Mouse (Mus musculus): ENCODE results near the gene Pde4c. TPM values are rescaled to one million over a fixed set of nuclear protein-coding genes. Genes with fewer than 3 reads are reported as not detected.

The Pde4c gene
- polyA plus RNA-seq, 1 experiment, result 6.8 TPM

GRCm38 (mm10) chr8:70757523-70758307, 34.2 kb downstream of the Pde4c start:
- peaks cover 23% of the 10 kb centered on the region for H3K36me3 ChIP-seq (ENCODE audit: control insufficient read depth, insufficient read depth, low read length)
- H3K27me3 ChIP-seq (ENCODE audit: control insufficient read depth, insufficient read depth, low read length), result no peaks in the 10 kb centered on the region
- no peak overlapping the region for H3K27ac ChIP-seq (ENCODE audit: insufficient read depth, low read depth, low read length)
- TF ChIP-seq POLR2A (IDR thresholded peaks at IDR 0.05; ENCODE audit: low read depth, low read length) (no peak), CTCF (IDR thresholded peaks at IDR 0.05; ENCODE audit: extremely low read depth, insufficient read length, insufficient replicate concordance, low read depth, low read length) (peak; percentile 24; the same call in 1 of the 2 replicates)
- peaks cover 27% of the 10 kb centered on the region for H3K4me1 ChIP-seq (ENCODE audit: control insufficient read depth, insufficient read depth, insufficient read length, low read length)
- WGBS, result 80% methylated on average over 22 of the region's 22 CpGs
- H3K4me3 ChIP-seq (ENCODE audit: low read depth, low read length), result no peak overlapping the region

- no peaks in the 10 kb centered on the region for H3K27me3 ChIP-seq (ENCODE audit: control insufficient read depth, insufficient read depth, low read length)
- no peak overlapping the region for H3K27ac ChIP-seq (ENCODE audit: insufficient read depth, low read depth, low read length)
- 92% methylated on average over 7 of the region's 7 CpGs for WGBS
- peaks cover 26% of the 10 kb centered on the region for H3K4me1 ChIP-seq (ENCODE audit: control insufficient read depth, insufficient read depth, insufficient read length, low read length)
- TF ChIP-seq POLR2A (IDR thresholded peaks at IDR 0.05; ENCODE audit: low read depth, low read length), result no peak
- no peak for TF ChIP-seq CTCF (IDR thresholded peaks at IDR 0.05; ENCODE audit: extremely low read depth, insufficient read length, insufficient replicate concordance, low read depth, low read length)
- H3K36me3 ChIP-seq (ENCODE audit: control insufficient read depth, insufficient read depth, low read length), result peaks cover 27% of the 10 kb centered on the region
- H3K4me3 ChIP-seq (ENCODE audit: low read depth, low read length), result no peak overlapping the region
These were observed 34.7 kb downstream of the Pde4c start for GRCm38 (mm10) chr8:70758308-70758615.

DNA sequence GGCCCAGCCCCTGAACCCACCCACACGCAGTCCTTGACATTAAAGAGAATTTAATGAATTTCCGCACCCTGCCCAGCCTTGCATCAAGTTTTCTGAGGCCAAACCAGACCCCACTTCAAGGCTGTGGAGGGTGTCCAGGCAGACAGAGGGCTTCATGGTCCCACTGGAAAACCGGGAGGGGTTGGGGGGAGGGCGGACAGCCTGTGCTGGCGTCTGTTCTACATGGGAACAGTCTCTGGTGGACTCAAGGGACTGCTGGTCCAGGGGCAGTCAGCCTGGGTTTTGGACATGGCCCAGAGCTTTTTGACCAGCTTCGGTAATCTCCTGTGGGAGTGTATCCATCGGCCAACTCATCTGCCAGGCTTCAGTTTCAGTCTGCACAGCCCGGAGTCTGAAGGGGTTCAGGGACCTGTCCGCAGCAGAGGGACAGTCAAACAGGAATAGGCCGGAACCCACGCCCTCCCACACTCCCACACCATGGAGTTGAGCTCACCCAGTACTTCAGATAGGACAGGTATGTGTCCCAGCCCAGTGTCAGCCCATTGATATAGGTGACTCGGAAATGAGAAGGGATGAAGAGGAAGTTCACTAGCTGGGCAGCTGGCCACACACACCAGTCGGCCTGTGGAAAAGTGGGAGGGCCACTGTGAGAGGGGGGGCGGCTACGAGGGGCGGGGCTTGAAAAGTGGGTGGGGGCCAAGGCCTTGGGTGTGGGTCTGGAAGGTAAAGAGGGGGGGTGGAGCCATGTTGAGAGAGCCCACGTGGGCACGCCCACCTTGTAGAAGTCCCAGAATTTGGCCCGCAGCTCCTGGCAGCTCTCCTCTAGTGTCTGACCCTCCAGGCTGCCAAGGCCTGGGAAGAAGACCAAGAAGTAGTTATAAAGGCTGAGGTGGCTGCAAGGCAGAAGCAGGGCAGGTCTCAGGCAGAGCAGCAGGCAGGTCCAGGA, 35.4 kb downstream of the Pde4c start:
- peaks cover 29% of the 10 kb centered on the region for H3K36me3 ChIP-seq (ENCODE audit: control insufficient read depth, insufficient read depth, low read length)
- no peaks in the 10 kb centered on the region for H3K27me3 ChIP-seq (ENCODE audit: control insufficient read depth, insufficient read depth, low read length)
- no peak overlapping the region for H3K4me3 ChIP-seq (ENCODE audit: low read depth, low read length)
- peaks cover 29% of the 10 kb centered on the region for H3K4me1 ChIP-seq (ENCODE audit: control insufficient read depth, insufficient read depth, insufficient read length, low read length)
- TF ChIP-seq CTCF (IDR thresholded peaks at IDR 0.05; ENCODE audit: extremely low read depth, insufficient read length, insufficient replicate concordance, low read depth, low read length), result no peak
- no peak for TF ChIP-seq POLR2A (IDR thresholded peaks at IDR 0.05; ENCODE audit: low read depth, low read length)
- no peak overlapping the region for H3K27ac ChIP-seq (ENCODE audit: insufficient read depth, low read depth, low read length)
- 59% methylated on average over 19 of the region's 19 CpGs for WGBS

DNA sequence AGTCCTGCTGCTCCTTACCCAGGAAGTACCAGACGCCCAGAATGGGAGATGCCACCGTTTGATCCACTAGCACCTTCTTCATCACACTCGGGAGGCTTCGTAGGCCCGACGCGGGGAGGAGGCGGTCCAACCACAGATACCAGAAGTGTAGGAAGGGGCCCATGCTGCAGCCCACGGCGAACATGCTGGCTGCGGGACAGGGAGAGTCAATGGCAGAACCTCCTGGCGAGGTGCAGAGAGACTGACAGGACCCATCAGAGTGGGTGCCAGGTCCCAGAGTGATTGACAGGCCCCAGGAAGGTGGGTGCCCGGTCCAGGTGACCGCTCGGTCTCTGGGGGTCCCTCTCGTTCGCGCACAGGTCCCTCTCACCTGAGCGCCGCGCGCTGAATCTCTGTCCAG, 36.8 kb downstream of the Pde4c start:
- H3K36me3 ChIP-seq (ENCODE audit: control insufficient read depth, insufficient read depth, low read length), result peaks cover 29% of the 10 kb centered on the region
- peak overlapping the region; percentile 84 for H3K4me3 ChIP-seq (ENCODE audit: low read depth, low read length)
- H3K27ac ChIP-seq (ENCODE audit: insufficient read depth, low read depth, low read length), result peak overlapping the region; percentile 59
- under 1% methylated on average over 22 of the region's 22 CpGs for WGBS
- TF ChIP-seq POLR2A (IDR thresholded peaks at IDR 0.05; ENCODE audit: low read depth, low read length) (no peak), CTCF (IDR thresholded peaks at IDR 0.05; ENCODE audit: extremely low read depth, insufficient read length, insufficient replicate concordance, low read depth, low read length) (no peak)
- H3K4me1 ChIP-seq (ENCODE audit: control insufficient read depth, insufficient read depth, insufficient read length, low read length), result peaks cover 32% of the 10 kb centered on the region
- no peaks in the 10 kb centered on the region for H3K27me3 ChIP-seq (ENCODE audit: control insufficient read depth, insufficient read depth, low read length)

GRCm38 (mm10) chr8:70760775-70761406, 37.4 kb downstream of the Pde4c start, which contains the start of gene Mpv17l2:
TSS of gene Mpv17l2 (minus strand) at chr8:70760946.
- H3K27me3 ChIP-seq (ENCODE audit: control insufficient read depth, insufficient read depth, low read length), result no peaks in the 10 kb centered on the region
- H3K4me3 ChIP-seq (ENCODE audit: low read depth, low read length), result peak within 1 kb of the TSS; percentile 84
- peaks cover 29% of the 10 kb centered on the region for H3K36me3 ChIP-seq (ENCODE audit: control insufficient read depth, insufficient read depth, low read length)
- under 1% methylated on average over 55 of the region's 55 CpGs for WGBS
- H3K27ac ChIP-seq (ENCODE audit: insufficient read depth, low read depth, low read length), result peak within 1 kb of the TSS; percentile 70
- H3K4me1 ChIP-seq (ENCODE audit: control insufficient read depth, insufficient read depth, insufficient read length, low read length), result peaks cover 31% of the 10 kb centered on the region
- TF ChIP-seq POLR2A (IDR thresholded peaks at IDR 0.05; ENCODE audit: low read depth, low read length) (peak; percentile 85), CTCF (IDR thresholded peaks at IDR 0.05; ENCODE audit: extremely low read depth, insufficient read length, insufficient replicate concordance, low read depth, low read length) (no peak)

DNA sequence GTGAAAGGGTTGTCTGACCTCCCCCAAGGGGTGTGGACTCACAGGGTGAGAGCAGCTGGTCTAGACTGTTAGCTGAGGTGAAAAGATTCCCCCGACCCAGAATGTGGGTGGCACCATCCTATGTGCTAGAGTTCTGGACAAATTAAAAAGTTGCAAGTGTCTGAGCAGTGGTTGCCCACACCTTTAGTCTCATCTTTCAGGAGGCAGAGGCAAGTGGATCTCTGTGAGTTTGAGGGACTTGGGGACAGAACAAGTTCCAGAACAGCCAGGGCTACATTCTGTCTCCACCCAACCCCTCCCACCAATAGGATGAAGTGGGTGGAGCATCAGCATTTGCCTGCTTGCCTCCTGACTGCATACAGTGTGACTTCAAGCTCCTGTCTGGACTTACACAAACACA, 38.6 kb downstream of the Pde4c start:
- no peak overlapping the region for H3K4me3 ChIP-seq (ENCODE audit: low read depth, low read length)
- peak overlapping the region; percentile 36 for H3K27ac ChIP-seq (ENCODE audit: insufficient read depth, low read depth, low read length)
- H3K27me3 ChIP-seq (ENCODE audit: control insufficient read depth, insufficient read depth, low read length), result no peaks in the 10 kb centered on the region
- peaks cover 22% of the 10 kb centered on the region for H3K36me3 ChIP-seq (ENCODE audit: control insufficient read depth, insufficient read depth, low read length)
- H3K4me1 ChIP-seq (ENCODE audit: control insufficient read depth, insufficient read depth, insufficient read length, low read length), result peaks cover 37% of the 10 kb centered on the region
- WGBS, result 24% methylated on average over 1 of the region's 1 CpGs
- TF ChIP-seq POLR2A (IDR thresholded peaks at IDR 0.05; ENCODE audit: low read depth, low read length) (no peak), CTCF (IDR thresholded peaks at IDR 0.05; ENCODE audit: extremely low read depth, insufficient read length, insufficient replicate concordance, low read depth, low read length) (no peak)
